Mouse (Mus musculus): ENCODE results near the gene Usp35. TPM values are rescaled to one million over a fixed set of nuclear protein-coding genes. Genes with fewer than 3 reads are reported as not detected.
A peak's percentile ranks its signal among the peaks of the same experiment; 100 is the strongest.

Usp35 gene
- polyA plus RNA-seq (2012; rRNA removed), result 7.5 and 9.3 TPM in 2 replicates

DNA sequence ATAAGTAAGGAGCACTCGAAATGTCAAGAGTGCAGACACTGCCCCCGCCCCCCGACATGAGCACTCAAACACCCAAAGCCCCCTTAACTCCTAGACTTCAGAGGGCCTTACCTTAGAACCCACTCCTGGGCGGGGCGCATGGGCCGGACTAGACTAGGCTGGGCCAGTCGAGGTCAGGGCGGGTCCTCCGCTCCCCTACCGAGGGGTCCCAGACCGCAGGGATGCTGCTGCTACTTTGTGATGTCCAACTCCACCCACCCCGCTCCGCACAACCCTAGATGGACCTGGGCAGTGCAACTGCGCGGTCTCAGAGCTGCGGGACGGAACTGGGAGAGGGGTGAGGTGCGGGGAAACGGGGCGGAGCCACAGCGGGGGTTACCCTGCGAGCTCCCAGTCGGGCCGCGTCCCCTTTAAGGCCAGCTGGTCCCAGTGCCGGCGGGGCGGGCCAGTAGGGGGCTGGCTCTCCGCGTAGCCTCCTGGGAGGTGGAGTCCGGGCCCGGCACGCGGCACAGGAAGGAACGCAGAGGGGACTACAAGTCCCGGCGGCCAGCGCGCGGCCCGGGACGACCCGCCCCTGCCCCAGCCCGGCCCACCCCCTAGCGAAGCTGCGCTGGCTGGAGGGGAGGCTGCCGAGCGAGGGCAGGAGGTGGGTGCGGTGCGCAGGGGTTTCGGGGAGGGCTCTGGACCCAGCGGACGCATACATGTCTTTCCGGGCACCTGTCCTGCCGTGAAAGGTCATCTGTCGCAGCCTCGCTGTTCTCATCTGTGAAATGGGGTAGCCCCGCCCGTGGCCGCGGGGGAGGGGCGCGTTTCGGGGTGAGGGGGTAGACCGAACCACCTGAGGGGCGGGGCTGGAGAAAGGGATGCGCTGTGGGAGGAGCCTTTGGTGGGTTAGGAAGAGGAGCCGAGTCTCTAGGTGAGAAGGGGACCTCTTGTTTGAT is at the start of gene Usp35, which contains the start of gene Kctd21:
Gene Usp35 (minus strand): TSS at position 295 of the 941 bp plus-strand sequence.
Gene Kctd21 (plus strand): TSS at position 602 of the 941 bp plus-strand sequence.
- DNase-seq (ENCODE audit: low spot score), result peak; percentile 89

- DNase-seq (ENCODE audit: low spot score), result no peak
Measured at GRCm38 (mm10) chr7:97380500-97381123, 48.8 kb upstream of the Usp35 start.

DNA sequence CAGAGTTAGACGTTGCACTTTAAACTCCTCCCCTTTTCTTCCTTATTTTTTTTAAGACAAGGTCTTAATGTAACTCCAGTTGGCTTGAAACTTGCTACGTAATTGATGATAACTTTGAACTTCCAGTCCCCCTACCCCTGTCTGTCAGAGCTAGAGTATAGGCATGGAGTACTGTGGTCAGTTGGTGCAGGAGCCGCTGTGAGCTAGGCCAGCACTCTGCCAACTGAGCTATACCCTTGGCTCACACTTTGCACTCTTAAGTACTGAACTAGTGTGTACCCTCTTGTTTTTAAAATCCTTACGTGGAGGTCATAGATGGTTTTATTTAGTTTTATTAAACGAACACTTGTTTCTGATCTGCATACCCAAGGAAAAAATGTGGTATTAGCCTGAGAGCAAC is 47.5 kb upstream of the Usp35 start:
- DNase-seq (ENCODE audit: low spot score), result no peak

DNA sequence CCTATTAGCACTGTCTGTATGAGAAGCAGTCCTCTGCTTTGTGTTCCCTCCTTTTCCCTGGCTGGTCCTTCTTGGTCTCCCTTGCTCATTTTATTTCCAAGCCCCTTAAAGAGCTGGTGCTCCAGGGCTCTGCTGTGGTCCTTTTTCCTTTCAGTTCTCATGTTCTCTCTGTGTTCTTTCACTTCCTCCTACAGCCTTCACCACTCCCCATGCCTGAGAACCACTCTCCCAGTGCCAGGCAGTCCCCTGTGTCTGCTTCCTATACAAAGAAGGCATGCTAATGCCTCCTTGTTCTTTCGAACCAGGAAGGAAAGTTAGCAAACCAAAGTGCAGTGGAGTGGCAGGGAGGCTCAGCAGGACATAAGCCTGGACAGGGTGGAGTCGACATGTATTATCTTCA is 44.1 kb upstream of the Usp35 start:
- no peak for DNase-seq (ENCODE audit: low spot score)

DNA sequence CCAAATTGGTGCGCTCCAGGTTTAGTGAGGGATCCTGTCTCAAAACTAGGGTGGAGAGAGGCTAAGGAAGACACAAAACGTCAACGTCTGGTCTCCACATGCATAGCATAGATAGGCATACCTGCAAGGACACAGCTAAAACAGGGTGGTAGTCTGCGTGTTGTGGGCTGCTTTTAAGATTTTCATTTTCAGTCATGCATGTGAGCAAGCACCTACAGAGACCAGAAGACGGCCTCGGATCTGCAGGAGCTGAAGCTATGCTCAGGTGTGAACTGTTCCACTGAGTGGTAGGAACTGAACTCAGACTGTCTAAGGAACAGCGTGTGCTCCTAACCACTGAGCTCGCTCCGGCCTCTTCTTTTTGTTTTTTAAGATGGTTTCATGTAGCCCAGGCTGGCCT is 43.3 kb upstream of the Usp35 start:
- DNase-seq (ENCODE audit: low spot score), result no peak

- no peak for DNase-seq (ENCODE audit: low spot score)
Measured at GRCm38 (mm10) chr7:97365887-97366286, 34.1 kb upstream of the Usp35 start.

- no peak for DNase-seq (ENCODE audit: low spot score)
Measured at GRCm38 (mm10) chr7:97361467-97361866, 29.6 kb upstream of the Usp35 start.

DNA sequence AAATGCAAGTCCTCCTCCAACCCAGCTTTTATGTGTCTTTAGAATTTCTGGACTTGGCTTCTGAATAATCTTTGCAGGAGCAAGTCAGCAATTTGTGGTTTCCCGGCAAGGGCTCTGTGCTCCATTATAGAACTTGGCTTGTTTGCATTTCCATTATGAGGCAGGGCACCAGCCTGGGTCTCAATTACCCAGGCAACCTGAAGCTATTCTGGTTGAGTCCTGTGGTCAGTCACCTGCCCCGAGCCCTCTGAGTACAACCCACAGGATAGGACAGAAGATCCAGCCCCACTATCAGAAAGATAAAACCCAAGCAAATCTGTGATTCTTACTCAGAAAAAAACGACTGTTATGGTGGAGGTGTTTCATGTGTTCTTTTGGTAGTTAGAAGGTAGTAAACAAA is 29.1 kb upstream of the Usp35 start:
- no peak for DNase-seq (ENCODE audit: low spot score)

DNA sequence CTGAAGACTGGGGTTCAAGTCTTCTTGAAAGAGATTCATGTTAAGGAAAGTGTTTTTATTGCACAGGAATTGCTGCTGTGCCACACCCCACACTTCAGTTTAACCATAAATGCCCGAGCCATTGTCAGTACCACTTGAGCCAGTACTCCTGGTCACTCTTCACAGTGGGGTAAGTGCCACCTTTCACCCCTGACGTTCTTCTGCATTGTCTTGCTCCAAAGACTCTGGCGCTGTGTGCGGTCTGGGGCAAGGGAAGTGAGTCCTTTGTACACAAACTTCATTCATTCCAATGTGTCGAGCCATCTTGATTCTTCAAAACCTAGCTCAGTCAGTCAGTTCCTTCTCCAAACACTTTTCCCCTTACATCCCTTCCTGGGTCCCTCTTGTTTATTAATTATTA is 28.3 kb upstream of the Usp35 start:
- no peak for DNase-seq (ENCODE audit: low spot score)

DNA sequence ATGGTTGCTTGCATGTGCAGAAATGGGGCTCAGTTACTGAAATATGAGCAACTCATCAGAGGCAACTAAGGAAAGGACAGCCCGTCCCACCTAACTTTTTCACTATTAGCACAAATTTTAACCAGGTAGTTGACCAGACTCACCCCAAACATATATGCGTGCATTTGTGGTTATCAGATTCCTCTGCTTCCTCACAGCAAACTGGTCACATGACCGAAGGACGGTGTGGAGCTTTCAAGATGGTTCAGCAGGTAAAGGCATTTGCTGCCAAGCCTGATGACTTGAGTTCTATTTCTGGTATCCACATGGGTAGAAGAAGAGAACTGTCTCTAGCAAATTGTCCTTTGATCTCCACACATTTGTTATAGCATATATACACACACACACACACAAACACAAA is 26.5 kb upstream of the Usp35 start:
- no peak for DNase-seq (ENCODE audit: low spot score)

DNA sequence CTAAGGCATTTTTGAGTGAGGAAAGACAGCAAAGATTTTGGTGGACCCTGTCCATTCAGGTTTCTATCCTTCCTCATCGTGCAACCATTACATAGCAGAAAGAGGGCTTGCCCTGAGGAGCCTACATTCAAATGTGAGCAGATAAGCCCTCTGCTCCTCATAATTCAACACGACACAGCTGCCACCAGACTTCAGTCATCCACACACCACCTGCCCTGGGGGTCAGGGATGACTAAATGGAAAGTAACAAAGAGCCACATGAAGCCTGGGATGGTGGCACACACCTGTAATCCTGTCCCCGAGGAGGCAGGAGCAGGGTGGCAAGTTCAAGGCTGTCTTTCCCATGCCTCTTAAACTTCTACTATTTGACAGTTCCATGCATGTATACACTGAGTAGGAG is 26.0 kb upstream of the Usp35 start:
- DNase-seq (ENCODE audit: low spot score), result no peak

DNA sequence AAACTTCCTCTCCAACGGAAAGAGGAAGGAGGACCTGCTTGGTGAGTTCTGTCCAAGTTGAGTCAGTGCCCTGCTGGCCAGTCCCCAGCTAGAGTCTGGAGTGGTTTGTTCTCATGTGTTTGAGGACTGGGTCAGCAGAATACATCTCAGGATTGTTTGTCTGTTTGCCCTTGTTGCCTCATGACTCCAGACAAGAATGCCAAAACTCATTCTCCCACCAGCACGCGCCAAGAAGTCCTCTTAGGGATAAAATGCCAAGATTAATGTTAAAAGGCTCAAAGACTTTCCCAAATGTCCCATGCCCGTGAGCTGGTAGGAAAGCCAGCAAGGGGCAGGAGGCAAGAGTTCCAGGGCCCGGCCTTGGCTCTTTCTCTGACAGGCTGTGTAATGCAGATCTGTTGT is 25.1 kb upstream of the Usp35 start:
- DNase-seq (ENCODE audit: low spot score), result no peak

GRCm38 (mm10) chr7:97356253-97356652 is 24.4 kb upstream of the Usp35 start:
- no peak for DNase-seq (ENCODE audit: low spot score)

DNA sequence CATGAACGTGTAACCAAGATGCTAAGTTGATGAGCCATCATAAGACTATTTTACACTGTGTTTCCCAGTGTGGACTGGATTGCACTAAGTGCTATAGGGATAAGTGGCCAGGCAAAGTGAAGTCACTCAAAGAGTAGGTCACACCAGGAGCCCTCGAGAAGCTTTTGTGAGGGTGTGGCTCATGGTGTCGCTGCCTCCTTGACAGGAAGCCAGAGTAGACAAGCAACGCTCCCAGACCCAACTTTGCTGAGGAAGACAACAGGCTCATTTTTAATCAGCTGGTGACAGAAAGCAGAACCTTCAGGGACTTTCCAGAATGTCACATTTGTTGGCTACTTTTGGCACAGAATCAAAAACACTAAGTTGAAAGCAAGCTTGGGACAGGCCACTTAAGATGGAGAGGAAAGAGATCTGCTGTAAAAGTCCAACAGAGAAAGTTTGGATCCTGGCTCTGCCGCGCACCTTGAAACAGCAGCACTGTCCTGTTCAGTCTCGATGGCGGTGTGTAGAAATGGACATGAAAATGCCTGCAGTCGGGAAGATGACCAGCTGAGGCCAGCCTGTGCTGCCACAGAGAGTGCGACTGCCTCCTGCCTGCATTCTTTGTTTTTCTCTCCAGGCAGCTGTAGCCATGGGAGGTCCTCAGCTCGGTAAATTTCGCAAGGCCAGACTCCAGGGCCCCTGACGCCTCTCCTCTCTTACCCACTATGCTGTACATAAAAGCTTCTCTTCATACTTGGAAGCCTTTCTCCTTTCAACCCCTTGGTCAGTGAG is 23.4 kb upstream of the Usp35 start:
- DNase-seq (ENCODE audit: low spot score), result no peak

- DNase-seq (ENCODE audit: low spot score), result no peak
Measured at GRCm38 (mm10) chr7:97353356-97353755, 21.5 kb upstream of the Usp35 start.

GRCm38 (mm10) chr7:97351792-97352513 is 20.1 kb upstream of the Usp35 start:
- peak; percentile 13 for DNase-seq (ENCODE audit: low spot score)

- peak; percentile 15 for DNase-seq (ENCODE audit: low spot score)
Measured at GRCm38 (mm10) chr7:97350891-97351290, 19.1 kb upstream of the Usp35 start.

- peak; percentile 16 for DNase-seq (ENCODE audit: low spot score)
Measured at GRCm38 (mm10) chr7:97349438-97349837, 17.6 kb upstream of the Usp35 start.

GRCm38 (mm10) chr7:97348836-97349235 is 17.0 kb upstream of the Usp35 start:
- DNase-seq (ENCODE audit: low spot score), result no peak

DNA sequence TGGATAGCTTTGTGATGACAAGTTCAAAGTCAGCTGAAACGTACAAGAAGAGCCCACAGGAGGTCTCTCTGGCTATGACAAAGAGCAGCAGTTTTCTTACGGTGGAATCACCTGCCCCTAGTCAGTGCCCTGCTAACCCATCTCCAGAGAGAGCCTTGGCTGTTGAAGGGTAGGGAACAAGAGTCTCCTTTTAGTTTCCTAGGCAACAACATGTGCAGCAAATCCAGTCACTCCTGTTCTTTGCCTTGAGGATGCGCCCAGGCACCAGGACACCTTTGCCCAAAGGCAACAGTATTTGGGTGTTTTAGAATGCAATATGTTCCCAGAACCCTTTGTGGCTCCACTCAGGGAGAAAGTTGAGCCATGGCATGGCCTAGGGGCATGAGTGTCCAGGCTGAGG is 16.5 kb upstream of the Usp35 start:
- peak; percentile 10 for DNase-seq (ENCODE audit: low spot score)

DNA sequence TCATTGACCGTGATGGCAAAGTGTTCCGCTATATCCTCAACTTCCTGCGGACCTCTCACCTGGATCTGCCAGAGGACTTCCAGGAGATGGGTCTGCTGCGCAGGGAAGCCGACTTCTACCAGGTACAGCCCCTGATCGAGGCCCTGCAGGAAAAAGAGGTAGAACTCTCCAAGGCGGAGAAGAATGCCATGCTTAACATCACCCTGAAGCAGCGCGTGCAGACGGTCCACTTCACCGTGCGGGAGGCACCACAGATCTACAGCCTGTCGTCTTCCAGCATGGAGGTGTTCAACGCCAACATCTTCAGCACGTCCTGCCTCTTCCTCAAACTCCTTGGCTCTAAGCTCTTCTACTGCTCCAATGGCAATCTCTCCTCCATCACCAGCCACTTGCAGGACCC is 15.6 kb upstream of the Usp35 start:
- DNase-seq (ENCODE audit: low spot score), result peak; percentile 12

GRCm38 (mm10) chr7:97346822-97347166 is 15.0 kb upstream of the Usp35 start:
- peak; percentile 6 for DNase-seq (ENCODE audit: low spot score)

All from urinary bladder, adult 2 months (tissue).